Mouse (Mus musculus) myocyte (in vitro differentiated cells): Measurements from ENCODE around the gene Gsg1. TPM values are rescaled to one million over a fixed set of nuclear protein-coding genes. Genes with fewer than 3 reads are reported as not detected.

Experiments
- H3K27me3 ChIP-seq: one replicate; pipeline ENCODE4 v1.6.1; 2011; ENCODE audit not compliant: control insufficient read depth, insufficient read depth, insufficient read length
- H3K36me3 ChIP-seq: one replicate; pipeline ENCODE4 v1.6.1; 2011; ENCODE audit not compliant: control insufficient read depth, insufficient read depth
- H3K4me2 ChIP-seq: one replicate; pipeline ENCODE4 v1.6.1; 2011; ENCODE audit warnings: low read depth, control low read depth
- H3K4me3 ChIP-seq: one replicate; pipeline ENCODE4 v1.5.1; 2011; ENCODE audit warnings: mild to moderate bottlenecking, control low read depth, moderate library complexity
- H3K79me2 ChIP-seq: one replicate; pipeline ENCODE4 v1.6.1; 2011; ENCODE audit not compliant: control insufficient read depth, insufficient read depth
- H3ac ChIP-seq: one replicate; pipeline ENCODE4 v1.6.1; 2011; ENCODE audit not compliant: control insufficient read depth, insufficient read length
- CEBPB ChIP-seq: IDR thresholded peaks from 2 replicates; pipeline ENCODE4 v1.6.1; 2011; ENCODE audit warnings: mild to moderate bottlenecking, moderate library complexity; ENCODE audit not compliant: poor library complexity, insufficient read depth, severe bottlenecking
- E2F4 ChIP-seq: IDR thresholded peaks from one replicate; pipeline ENCODE4 v1.6.1; 2011; ENCODE audit warnings: mild to moderate bottlenecking, control low read depth, moderate library complexity; ENCODE audit not compliant: insufficient read depth
- MAX ChIP-seq: IDR thresholded peaks from one replicate; pipeline ENCODE4 v1.6.1; 2011; ENCODE audit warnings: low read depth, mild to moderate bottlenecking, control low read depth
- MYOD1 ChIP-seq, 3 experiments: IDR thresholded peaks; one replicate each; pipeline ENCODE4 v1.6.1; 2011; ENCODE audit warnings: control low read depth in 2 of 3, low read depth in 2 of 3, mild to moderate bottlenecking in 2 of 3, moderate library complexity in 1 of 3; ENCODE audit not compliant: insufficient read length in 2 of 3, control insufficient read depth in 1 of 3
- MYOG ChIP-seq, 3 experiments: IDR thresholded peaks; one replicate each; pipeline ENCODE4 v1.6.1; 2011; ENCODE audit warnings: control low read depth in 2 of 3, low read depth in 2 of 3, mild to moderate bottlenecking in 2 of 3; ENCODE audit not compliant: insufficient read length in 2 of 3, control insufficient read depth in 1 of 3, insufficient read depth in 1 of 3
- POLR2A ChIP-seq: IDR thresholded peaks from one replicate; pipeline ENCODE4 v1.6.1; 2011; ENCODE audit warnings: low read depth, mild to moderate bottlenecking, control low read depth, moderate library complexity; ENCODE audit not compliant: insufficient read length
- POLR2AphosphoS2 ChIP-seq: IDR thresholded peaks from one replicate; pipeline ENCODE4 v1.6.1; 2011; ENCODE audit warnings: low read depth, control low read depth; ENCODE audit not compliant: insufficient read length
- REST ChIP-seq: IDR thresholded peaks from one replicate; pipeline ENCODE4 v1.6.1; 2011; ENCODE audit warnings: mild to moderate bottlenecking, control low read depth, moderate library complexity; ENCODE audit not compliant: insufficient read depth, insufficient read length
- SRF ChIP-seq: IDR thresholded peaks from one replicate; pipeline ENCODE4 v1.6.1; 2011; ENCODE audit warnings: low read depth; ENCODE audit not compliant: control insufficient read depth, insufficient read length
- TCF12 ChIP-seq: IDR thresholded peaks from one replicate; pipeline ENCODE4 v1.6.1; 2011; ENCODE audit warnings: mild to moderate bottlenecking, control low read depth; ENCODE audit not compliant: poor library complexity, insufficient read depth, severe bottlenecking
- TCF3 ChIP-seq: IDR thresholded peaks from one replicate; pipeline ENCODE4 v1.6.1; 2011; ENCODE audit warnings: low read depth, control low read depth; ENCODE audit not compliant: insufficient read length
- USF1 ChIP-seq: IDR thresholded peaks from one replicate; pipeline ENCODE4 v1.6.1; 2011; ENCODE audit warnings: low read depth, mild to moderate bottlenecking, control low read depth, moderate library complexity
- polyA plus RNA-seq: library from polyadenylated mRNA; unstranded; fragments of >200 nt; fragmentation: generic; extraction: Trizol; gene quantifications from one replicate; pipeline ENCODE4 v1.2.1, GENCODE M21; 2012; ENCODE audit warnings: missing spikeins

The Gsg1 gene
- polyA plus RNA-seq, 1 experiment = 0.04 TPM

- H3ac ChIP-seq = no peak overlapping the region
- H3K27me3 ChIP-seq = no peaks in the 10 kb centered on the region
- H3K79me2 ChIP-seq = no peaks in the 10 kb centered on the region
- no peak overlapping the region for H3K4me3 ChIP-seq
- no peak overlapping the region for H3K4me2 ChIP-seq
- H3K36me3 ChIP-seq = no peaks in the 10 kb centered on the region
- TF ChIP-seq POLR2AphosphoS2 = no peak
- TF ChIP-seq TCF12 = no peak
- no peak for TF ChIP-seq MYOG (IDR thresholded peaks at IDR 0.05; ENCODE audit: control insufficient read depth in 1 of 3, insufficient read depth in 1 of 3, insufficient read length in 2 of 3, low read depth in 2 of 3)
- no peak for TF ChIP-seq MAX
- TF ChIP-seq CEBPB = no peak
- no peak for TF ChIP-seq POLR2A
- TF ChIP-seq REST = no peak
- TF ChIP-seq SRF = no peak
- TF ChIP-seq TCF3 = no peak
- no peak for TF ChIP-seq USF1
- TF ChIP-seq E2F4 = no peak
- no peak for TF ChIP-seq MYOD1 (IDR thresholded peaks at IDR 0.05; ENCODE audit: control insufficient read depth in 1 of 3, insufficient read length in 2 of 3, low read depth in 2 of 3)
Measured at GRCm38 (mm10) chr6:135211169-135211568, 43.0 kb downstream of the Gsg1 start.

- Histone ChIP-seq H3K27me3 (no peaks in the 10 kb centered on the region), H3K36me3 (no peaks in the 10 kb centered on the region), H3K79me2 (no peaks in the 10 kb centered on the region), H3ac (no peak overlapping the region), H3K4me2 (no peak overlapping the region), H3K4me3 (no peak overlapping the region)
- TF ChIP-seq USF1 (no peak), MAX (no peak), TCF12 (no peak), TCF3 (no peak)
Measured at GRCm38 (mm10) chr6:135206909-135207308, 47.2 kb downstream of the Gsg1 start.

- Histone ChIP-seq H3ac (no peak overlapping the region), H3K4me2 (no peak overlapping the region), H3K27me3 (no peaks in the 10 kb centered on the region), H3K36me3 (no peaks in the 10 kb centered on the region), H3K4me3 (no peak overlapping the region), H3K79me2 (no peaks in the 10 kb centered on the region)
- TF ChIP-seq POLR2AphosphoS2 (no peak), MYOD1 (IDR thresholded peaks at IDR 0.05; ENCODE audit: control insufficient read depth in 1 of 3, insufficient read length in 2 of 3, low read depth in 2 of 3) (no peak), USF1 (no peak), CEBPB (no peak), SRF (no peak), TCF12 (no peak), REST (no peak), MYOG (IDR thresholded peaks at IDR 0.05; ENCODE audit: control insufficient read depth in 1 of 3, insufficient read depth in 1 of 3, insufficient read length in 2 of 3, low read depth in 2 of 3) (no peak), E2F4 (no peak)
Measured at GRCm38 (mm10) chr6:135205802-135206201, 48.3 kb downstream of the Gsg1 start.

GRCm38 (mm10) chr6:135204869-135205268, 49.3 kb downstream of the Gsg1 start:
- TF ChIP-seq SRF = no peak
- TF ChIP-seq USF1 = no peak
- no peak for TF ChIP-seq MYOD1 (IDR thresholded peaks at IDR 0.05; ENCODE audit: control insufficient read depth in 1 of 3, insufficient read length in 2 of 3, low read depth in 2 of 3)
- TF ChIP-seq CEBPB = no peak
- no peak for TF ChIP-seq MYOG (IDR thresholded peaks at IDR 0.05; ENCODE audit: control insufficient read depth in 1 of 3, insufficient read depth in 1 of 3, insufficient read length in 2 of 3, low read depth in 2 of 3)
- TF ChIP-seq TCF3 = no peak
- no peak for TF ChIP-seq MAX
- no peak overlapping the region for H3K4me3 ChIP-seq
- H3K27me3 ChIP-seq = no peaks in the 10 kb centered on the region
- H3ac ChIP-seq = no peak overlapping the region
- H3K79me2 ChIP-seq = no peaks in the 10 kb centered on the region
- H3K4me2 ChIP-seq = no peak overlapping the region
- H3K36me3 ChIP-seq = no peaks in the 10 kb centered on the region

GRCm38 (mm10) chr6:135203737-135204136, 50.4 kb downstream of the Gsg1 start:
- H3ac ChIP-seq = no peak overlapping the region

More at GRCm38 (mm10) chr6:135203737-135204136, 50.4 kb downstream of the Gsg1 start:
- H3K79me2 ChIP-seq = no peaks in the 10 kb centered on the region
- no peak overlapping the region for H3K4me3 ChIP-seq
- H3K36me3 ChIP-seq = no peaks in the 10 kb centered on the region
- H3K27me3 ChIP-seq = no peaks in the 10 kb centered on the region
- TF ChIP-seq POLR2A (no peak), TCF12 (no peak), POLR2AphosphoS2 (no peak), TCF3 (no peak), MYOD1 (IDR thresholded peaks at IDR 0.05; ENCODE audit: control insufficient read depth in 1 of 3, insufficient read length in 2 of 3, low read depth in 2 of 3) (no peak), CEBPB (no peak), MYOG (IDR thresholded peaks at IDR 0.05; ENCODE audit: control insufficient read depth in 1 of 3, insufficient read depth in 1 of 3, insufficient read length in 2 of 3, low read depth in 2 of 3) (no peak)
- no peak overlapping the region for H3K4me2 ChIP-seq
